Mouse (Mus musculus) gastrocnemius, adult 18-20 months (tissue): ENCODE measurements around the gene Prss57. TPM values are rescaled to one million over a fixed set of nuclear protein-coding genes. Genes with fewer than 3 reads are reported as not detected.

ENCODE experiments used
- DNase-seq: peaks from one replicate; pipeline ENCODE4 v3.0.0; 2021; ENCODE audit warnings: low spot score
- long read RNA-seq, 2 experiments: library from polyadenylated mRNA; stranded (forward); transcript quantifications; one replicate each; pipeline ENCODE4 v2.0.0; 2021
- total RNA-seq, 2 experiments: library from RNA; stranded (reverse); gene quantifications; 2 replicates each; pipeline ENCODE4 v1.2.3; 2021

Gene Prss57
- total RNA-seq, result not detected
- long read RNA-seq, experiment 1, result 0 reads
- long read RNA-seq, experiment 2, result 0 reads

- DNase-seq, result no peak
Observed at GRCm38 (mm10) chr10:79790861-79791260, at the start of gene Prss57. Prss57 (minus strand) TSS chr10:79790961.

GRCm38 (mm10) chr10:79840091-79840490 is 49.3 kb upstream of the Prss57 start:
- DNase-seq, result no peak

- DNase-seq, result no peak
Observed at GRCm38 (mm10) chr10:79838151-79838550, 47.4 kb upstream of the Prss57 start.

- no peak for DNase-seq
Observed at GRCm38 (mm10) chr10:79836918-79837317, 46.2 kb upstream of the Prss57 start.

GRCm38 (mm10) chr10:79834769-79835398 is 44.1 kb upstream of the Prss57 start:
- peak; percentile 68 for DNase-seq

GRCm38 (mm10) chr10:79832786-79833181 is 42.0 kb upstream of the Prss57 start:
- no peak for DNase-seq

GRCm38 (mm10) chr10:79832026-79832785 is 41.4 kb upstream of the Prss57 start:
- no peak for DNase-seq

GRCm38 (mm10) chr10:79831583-79831982 is 40.8 kb upstream of the Prss57 start:
- no peak for DNase-seq

- peak; percentile 23 for DNase-seq
Observed at GRCm38 (mm10) chr10:79824413-79824812, 33.7 kb upstream of the Prss57 start.

GRCm38 (mm10) chr10:79823011-79823410 is 32.2 kb upstream of the Prss57 start:
- no peak for DNase-seq

- DNase-seq, result no peak
Observed at GRCm38 (mm10) chr10:79822372-79822771, 31.6 kb upstream of the Prss57 start.

- DNase-seq, result no peak
Observed at GRCm38 (mm10) chr10:79821731-79822130, 31.0 kb upstream of the Prss57 start.

GRCm38 (mm10) chr10:79820782-79821181 is 30.0 kb upstream of the Prss57 start, which contains the start of gene Misp:
Misp (plus strand) TSS chr10:79820989.
- no peak for DNase-seq

GRCm38 (mm10) chr10:79820277-79820676 is 29.5 kb upstream of the Prss57 start:
- no peak for DNase-seq

- DNase-seq, result no peak
Observed at GRCm38 (mm10) chr10:79819606-79820005, 28.8 kb upstream of the Prss57 start.

- DNase-seq, result no peak
Observed at GRCm38 (mm10) chr10:79818225-79818624, 27.5 kb upstream of the Prss57 start.

- DNase-seq, result no peak
Observed at GRCm38 (mm10) chr10:79817111-79817510, 26.4 kb upstream of the Prss57 start.

GRCm38 (mm10) chr10:79815671-79816494 is 25.1 kb upstream of the Prss57 start:
- DNase-seq, result no peak

- no peak for DNase-seq
Observed at GRCm38 (mm10) chr10:79814271-79814842, 23.6 kb upstream of the Prss57 start.

- peak; percentile 78 for DNase-seq
Observed at GRCm38 (mm10) chr10:79811736-79812637, 21.2 kb upstream of the Prss57 start.

- DNase-seq, result no peak
Observed at GRCm38 (mm10) chr10:79808728-79809127, 18.0 kb upstream of the Prss57 start.
